Mouse (Mus musculus) bone marrow macrophage, adult 2 months (primary cell): ENCODE measurements around the gene Gm34302. TPM values are rescaled to one million over a fixed set of nuclear protein-coding genes. Genes with fewer than 3 reads are reported as not detected.

ENCODE experiments used
- H3K27ac ChIP-seq: 2 replicates; pipeline ENCODE4 v1.5.1; 2012; ENCODE audit warnings: low read depth, low read length; ENCODE audit not compliant: insufficient read depth
- H3K4me1 ChIP-seq: 2 replicates; pipeline ENCODE4 v1.6.1; 2012; ENCODE audit warnings: low read length; ENCODE audit not compliant: control insufficient read depth, insufficient read depth
- H3K4me3 ChIP-seq: 2 replicates; pipeline ENCODE4 v1.5.1; 2012; ENCODE audit warnings: mild to moderate bottlenecking, low read length, moderate library complexity; ENCODE audit not compliant: insufficient read depth
- CTCF ChIP-seq: IDR thresholded peaks from 2 replicates; pipeline ENCODE4 v1.5.1; 2012; ENCODE audit warnings: low read depth, mild to moderate bottlenecking, low read length, moderate library complexity
- POLR2A ChIP-seq: IDR thresholded peaks from 2 replicates; pipeline ENCODE4 v1.6.1; 2012; ENCODE audit warnings: mild to moderate bottlenecking, low read depth, low read length, borderline replicate concordance
- polyA plus RNA-seq: library from polyadenylated mRNA; stranded (reverse); fragments of >200 nt; gene quantifications from 2 replicates; pipeline ENCODE4 v1.2.4, GENCODE M21; 2012; ENCODE audit not compliant: missing spikeins, insufficient read depth, insufficient read length

Gene Gm34302
- polyA plus RNA-seq, 1 experiment, result not detected

- Histone ChIP-seq H3K4me1 (no peaks in the 10 kb centered on the region), H3K4me3 (no peak overlapping the region), H3K27ac (no peak overlapping the region)
- TF ChIP-seq POLR2A (no peak), CTCF (no peak)
These were observed 43.1 kb downstream of the Gm34302 start for GRCm38 (mm10) chr3:63440426-63441125.

DNA sequence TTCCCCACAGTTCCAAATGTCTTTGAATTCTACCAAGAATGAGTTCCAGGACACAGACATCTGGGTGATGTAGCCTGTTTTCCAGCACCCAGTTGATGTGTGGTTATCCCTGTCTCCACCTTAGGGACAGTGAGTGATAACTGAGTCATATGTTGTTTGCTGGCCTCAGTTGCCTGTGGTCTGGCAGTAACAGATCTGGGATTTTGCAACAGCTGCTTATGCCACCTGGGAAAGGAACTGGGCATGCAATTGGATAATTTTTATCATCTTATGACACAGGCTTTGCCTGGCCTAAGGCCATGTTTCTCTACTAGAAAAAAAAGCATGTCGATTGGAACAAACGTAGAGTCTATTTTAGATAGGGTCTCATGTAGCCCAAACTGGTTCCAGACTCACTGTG lies 43.9 kb downstream of the Gm34302 start:
- no peak overlapping the region for H3K4me3 ChIP-seq
- no peak for TF ChIP-seq CTCF
- no peak for TF ChIP-seq POLR2A
- no peaks in the 10 kb centered on the region for H3K4me1 ChIP-seq
- no peak overlapping the region for H3K27ac ChIP-seq

DNA sequence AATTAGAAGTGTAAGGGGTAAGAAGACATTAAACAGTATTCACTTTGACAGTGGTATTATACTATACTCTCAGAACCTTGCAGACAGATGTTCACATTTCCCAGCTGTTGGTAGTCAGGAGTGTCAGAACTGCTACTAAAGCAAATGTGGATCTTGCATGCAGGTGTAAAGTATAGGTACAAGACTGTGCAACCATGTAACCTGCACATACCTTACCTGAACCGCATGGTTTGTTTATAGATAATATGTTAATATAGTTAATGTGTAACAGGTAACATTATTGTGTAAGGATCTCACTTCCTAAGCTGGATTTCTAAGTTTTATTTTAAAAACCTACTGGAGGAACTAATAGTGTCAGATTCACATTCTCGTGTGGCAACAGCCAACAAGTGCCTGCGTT lies 44.8 kb downstream of the Gm34302 start:
- Histone ChIP-seq H3K4me1 (no peaks in the 10 kb centered on the region), H3K27ac (no peak overlapping the region), H3K4me3 (no peak overlapping the region)
- TF ChIP-seq POLR2A, result no peak
- TF ChIP-seq CTCF, result no peak

Other genes with a start within 250 kb of the Gm34302 start
- 0.23 TPM in 1 of 2 replicates, not detected in the other for gene Mme, start 242.3 kb downstream of the Gm34302 start, polyA plus RNA-seq